Mouse (Mus musculus): ENCODE results near the gene Csnk1e. TPM values are rescaled to one million over a fixed set of nuclear protein-coding genes. Genes with fewer than 3 reads are reported as not detected.
"Not testable (repeated sequence)": the region's sequence is repeated elsewhere in the genome, so short reads cannot be mapped to it uniquely, and the experiment has no call there.

Csnk1e gene
- polyA plus RNA-seq, 1 experiment from 2014 or later, result 216 TPM

- Histone ChIP-seq H3K4me2 (peak overlapping the region; percentile 50), H3K9ac (replicated peaks) (no peak overlapping the region; the same call in 1 of the 2 replicates), H3K36me3 (no peaks in the 10 kb centered on the region), H3K27ac (replicated peaks) (no peak overlapping the region), H3K27me3 (replicated peaks) (peaks cover 9% of the 10 kb centered on the region; the same call in 1 of the 2 replicates), H3K9me3 (replicated peaks) (no peaks in the 10 kb centered on the region), H3K4me3 (replicated peaks) (peak overlapping the region; percentile 24; the same call in 1 of the 2 replicates), H3K4me1 (peaks cover 5% of the 10 kb centered on the region; the same call in 1 of the 2 replicates)
- 52% methylated on average over 10 of the region's 10 CpGs for WGBS
- ATAC-seq (ENCODE audit: low FRiP score), result no peak
Measured at GRCm38 (mm10) chr15:79471095-79471494, 15.7 kb upstream of the Csnk1e start.

- Histone ChIP-seq H3K4me1 (peaks cover 5% of the 10 kb centered on the region; the same call in 1 of the 2 replicates), H3K9me3 (replicated peaks) (no peaks in the 10 kb centered on the region), H3K9ac (replicated peaks) (peak overlapping the region; percentile 20; the same call in 1 of the 2 replicates), H3K36me3 (no peaks in the 10 kb centered on the region), H3K27ac (replicated peaks) (no peak overlapping the region), H3K27me3 (replicated peaks) (peaks cover 9% of the 10 kb centered on the region; the same call in 1 of the 2 replicates), H3K4me3 (replicated peaks) (peak overlapping the region; percentile 24), H3K4me2 (peak overlapping the region; percentile 50)
- ATAC-seq (ENCODE audit: low FRiP score), result no peak
- 35% methylated on average over 17 of the region's 17 CpGs for WGBS
Measured at GRCm38 (mm10) chr15:79470583-79470982, 15.2 kb upstream of the Csnk1e start.

GRCm38 (mm10) chr15:79469577-79469976 is 14.2 kb upstream of the Csnk1e start:
- H3K4me1 ChIP-seq, result peaks cover 5% of the 10 kb centered on the region; the same call in 1 of the 2 replicates
- H3K9ac ChIP-seq (replicated peaks), result no peak overlapping the region
- WGBS, result 75% methylated on average over 5 of the region's 5 CpGs
- ATAC-seq (ENCODE audit: low FRiP score), result no peak
- no peak overlapping the region for H3K4me2 ChIP-seq
- no peak overlapping the region for H3K4me3 ChIP-seq (replicated peaks)
- no peaks in the 10 kb centered on the region for H3K36me3 ChIP-seq
- H3K9me3 ChIP-seq (replicated peaks), result no peaks in the 10 kb centered on the region
- H3K27me3 ChIP-seq (replicated peaks), result peaks cover 9% of the 10 kb centered on the region; the same call in 1 of the 2 replicates
- H3K27ac ChIP-seq (replicated peaks), result no peak overlapping the region

- no peak overlapping the region for H3K27ac ChIP-seq (replicated peaks)
- no peak overlapping the region for H3K4me3 ChIP-seq (replicated peaks)
- H3K9ac ChIP-seq (replicated peaks), result no peak overlapping the region
- no peak overlapping the region for H3K4me2 ChIP-seq
- ATAC-seq (ENCODE audit: low FRiP score), result peak; percentile 87
- 7% methylated on average over 18 of the region's 18 CpGs for WGBS
- H3K4me1 ChIP-seq, result peaks cover 5% of the 10 kb centered on the region; the same call in 1 of the 2 replicates
- H3K9me3 ChIP-seq (replicated peaks), result no peaks in the 10 kb centered on the region
- no peaks in the 10 kb centered on the region for H3K36me3 ChIP-seq
- H3K27me3 ChIP-seq (replicated peaks), result peaks cover 17% of the 10 kb centered on the region
Measured at GRCm38 (mm10) chr15:79466601-79467286, 11.4 kb upstream of the Csnk1e start.

GRCm38 (mm10) chr15:79456546-79456945 is 1.2 kb upstream of the Csnk1e start:
- WGBS, result 78% methylated on average over 6 of the region's 6 CpGs
- no peak overlapping the region for H3K27ac ChIP-seq (replicated peaks)
- no peak for ATAC-seq (ENCODE audit: low FRiP score)

GRCm38 (mm10) chr15:79456104-79456503 is 738 bp upstream of the Csnk1e start:
- H3K27ac ChIP-seq (replicated peaks); ATAC-seq (ENCODE audit: low FRiP score); H3K9ac ChIP-seq (replicated peaks); H3K27me3 ChIP-seq (replicated peaks); H3K4me3 ChIP-seq (replicated peaks); H3K36me3 ChIP-seq; H3K9me3 ChIP-seq (replicated peaks): not testable (repeated sequence)
- peak overlapping the region; percentile 77; the same call in 1 of the 2 replicates for H3K4me2 ChIP-seq
- WGBS, result 57% methylated on average over 6 of the region's 6 CpGs
- peaks cover 13% of the 10 kb centered on the region for H3K4me1 ChIP-seq

More at GRCm38 (mm10) chr15:79456546-79456945, 1.2 kb upstream of the Csnk1e start:
- no peaks in the 10 kb centered on the region for H3K9me3 ChIP-seq (replicated peaks)
- no peak overlapping the region for H3K4me3 ChIP-seq (replicated peaks)
- H3K4me1 ChIP-seq, result peaks cover 13% of the 10 kb centered on the region
- no peak overlapping the region for H3K4me2 ChIP-seq
- no peaks in the 10 kb centered on the region for H3K36me3 ChIP-seq
- no peaks in the 10 kb centered on the region; the same call in 1 of the 2 replicates for H3K27me3 ChIP-seq (replicated peaks)
- H3K9ac ChIP-seq (replicated peaks), result no peak overlapping the region

DNA sequence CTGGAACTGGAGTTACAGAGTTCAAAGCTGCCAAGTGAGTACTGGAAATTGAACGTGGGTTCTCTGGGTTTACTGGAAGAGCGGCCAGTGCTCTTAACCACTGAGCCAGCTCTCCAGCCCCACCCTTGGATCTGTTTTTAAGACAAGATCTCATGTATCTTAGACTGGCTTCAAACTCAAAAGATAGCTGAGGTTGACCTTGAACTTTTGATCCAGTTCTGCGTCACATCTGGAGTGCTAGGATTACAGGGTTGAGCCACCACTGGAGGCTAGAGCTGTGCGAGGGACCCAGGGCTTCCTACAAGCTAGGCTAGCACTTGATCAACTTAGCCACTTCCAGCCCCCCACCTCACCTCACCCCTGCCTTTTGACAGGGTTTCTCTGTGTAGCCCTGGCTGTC is 1.5 kb downstream of the Csnk1e start:
- Histone ChIP-seq H3K4me2 (no peak overlapping the region), H3K36me3 (no peaks in the 10 kb centered on the region), H3K9ac (replicated peaks) (no peak overlapping the region), H3K27ac (replicated peaks) (no peak overlapping the region), H3K9me3 (replicated peaks) (no peaks in the 10 kb centered on the region), H3K4me1 (peaks cover 13% of the 10 kb centered on the region), H3K4me3 (replicated peaks) (no peak overlapping the region), H3K27me3 (replicated peaks) (no peaks in the 10 kb centered on the region)
- WGBS, result 93% methylated on average over 4 of the region's 4 CpGs
- no peak for ATAC-seq (ENCODE audit: low FRiP score)

DNA sequence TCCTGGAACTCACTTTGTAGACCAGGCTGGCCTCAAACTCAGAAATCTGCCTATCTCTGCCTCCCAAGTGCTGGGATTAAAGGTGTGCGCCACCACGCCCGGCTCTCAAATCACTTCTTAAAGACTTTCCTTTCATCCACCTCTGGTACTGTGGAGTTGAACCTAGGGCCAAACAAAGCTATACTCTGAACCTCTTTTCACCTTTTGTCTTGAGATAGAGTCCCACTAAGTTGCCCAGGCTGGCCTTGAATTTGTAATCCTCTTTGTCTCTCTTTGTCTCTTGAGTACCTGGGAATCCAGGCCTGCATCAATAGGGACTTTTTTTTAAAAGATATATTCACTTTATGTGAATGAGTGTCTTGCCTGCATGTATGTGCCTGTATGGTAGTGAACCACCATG is 7.3 kb downstream of the Csnk1e start:
- WGBS, result 89% methylated on average over 3 of the region's 3 CpGs
- Histone ChIP-seq H3K4me1 (peaks cover under 1% of the 10 kb centered on the region), H3K9ac (replicated peaks) (no peak overlapping the region), H3K36me3 (no peaks in the 10 kb centered on the region), H3K4me3 (replicated peaks) (no peak overlapping the region), H3K4me2 (no peak overlapping the region), H3K27ac (replicated peaks) (no peak overlapping the region), H3K9me3 (replicated peaks) (no peaks in the 10 kb centered on the region), H3K27me3 (replicated peaks) (no peaks in the 10 kb centered on the region)
- ATAC-seq (ENCODE audit: low FRiP score), result no peak

GRCm38 (mm10) chr15:79445786-79446654 is 9.3 kb downstream of the Csnk1e start:
- no peak overlapping the region for H3K4me3 ChIP-seq (replicated peaks)
- WGBS, result 87% methylated on average over 8 of the region's 8 CpGs
- H3K4me2 ChIP-seq, result no peak overlapping the region

DNA sequence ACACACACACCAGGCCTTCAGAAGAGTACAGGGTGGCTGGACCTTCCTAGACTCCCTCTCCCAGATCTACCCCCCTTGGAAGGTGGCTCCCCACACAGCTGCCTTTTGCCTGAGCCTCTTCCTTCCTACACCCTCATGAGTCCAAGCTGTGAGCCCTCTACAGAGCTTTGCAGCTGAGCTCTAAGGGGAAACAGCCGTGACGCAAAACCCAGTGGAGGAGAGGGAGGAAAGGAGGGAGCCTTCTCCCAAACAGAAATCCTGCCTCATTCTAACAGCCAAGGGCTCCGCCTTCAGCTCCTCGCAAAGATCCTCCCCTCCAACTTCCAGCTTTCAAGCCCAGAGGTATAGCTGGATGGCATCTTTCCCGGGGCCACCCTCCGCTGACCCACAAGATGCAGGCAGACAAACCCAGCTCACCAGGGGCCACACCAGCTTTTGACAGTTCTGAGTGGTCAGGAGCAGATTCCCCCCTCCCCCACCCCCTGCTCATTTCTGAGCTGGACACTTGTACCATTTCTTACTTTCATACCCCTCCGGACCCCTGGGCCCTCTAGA is 11.4 kb downstream of the Csnk1e start:
- Histone ChIP-seq H3K9me3 (replicated peaks) (no peaks in the 10 kb centered on the region), H3K4me2 (no peak overlapping the region), H3K4me3 (replicated peaks) (no peak overlapping the region), H3K27me3 (replicated peaks) (no peaks in the 10 kb centered on the region), H3K4me1 (peaks cover 30% of the 10 kb centered on the region), H3K9ac (replicated peaks) (no peak overlapping the region), H3K36me3 (no peaks in the 10 kb centered on the region), H3K27ac (replicated peaks) (no peak overlapping the region)
- 64% methylated on average over 7 of the region's 7 CpGs for WGBS
- ATAC-seq (ENCODE audit: low FRiP score), result no peak

More at GRCm38 (mm10) chr15:79445786-79446654, 9.3 kb downstream of the Csnk1e start:
- peaks cover 10% of the 10 kb centered on the region for H3K4me1 ChIP-seq
- H3K9ac ChIP-seq (replicated peaks), result no peak overlapping the region
- no peaks in the 10 kb centered on the region for H3K36me3 ChIP-seq
- no peak overlapping the region for H3K27ac ChIP-seq (replicated peaks)
- no peak for ATAC-seq (ENCODE audit: low FRiP score)
- H3K27me3 ChIP-seq (replicated peaks), result no peaks in the 10 kb centered on the region
- H3K9me3 ChIP-seq (replicated peaks), result no peaks in the 10 kb centered on the region

- Histone ChIP-seq H3K27me3 (replicated peaks) (no peaks in the 10 kb centered on the region), H3K4me1 (peaks cover 39% of the 10 kb centered on the region), H3K27ac (replicated peaks) (no peak overlapping the region), H3K4me3 (replicated peaks) (no peak overlapping the region), H3K9ac (replicated peaks) (no peak overlapping the region; the same call in 1 of the 2 replicates), H3K9me3 (replicated peaks) (no peaks in the 10 kb centered on the region), H3K4me2 (0 out of 2 replicates have a peak overlapping the region, but pooled peaks have one; percentile 92), H3K36me3 (peaks cover under 1% of the 10 kb centered on the region; the same call in 1 of the 2 replicates)
- 81% methylated on average over 9 of the region's 9 CpGs for WGBS
- ATAC-seq (ENCODE audit: low FRiP score), result no peak
Measured at GRCm38 (mm10) chr15:79442961-79443518, 12.3 kb downstream of the Csnk1e start.

Data from neural tube, embryonic 15.5 days (tissue).